ENCODE assay signal across 21 mouse cellular contexts in the genomic region with DNA sequence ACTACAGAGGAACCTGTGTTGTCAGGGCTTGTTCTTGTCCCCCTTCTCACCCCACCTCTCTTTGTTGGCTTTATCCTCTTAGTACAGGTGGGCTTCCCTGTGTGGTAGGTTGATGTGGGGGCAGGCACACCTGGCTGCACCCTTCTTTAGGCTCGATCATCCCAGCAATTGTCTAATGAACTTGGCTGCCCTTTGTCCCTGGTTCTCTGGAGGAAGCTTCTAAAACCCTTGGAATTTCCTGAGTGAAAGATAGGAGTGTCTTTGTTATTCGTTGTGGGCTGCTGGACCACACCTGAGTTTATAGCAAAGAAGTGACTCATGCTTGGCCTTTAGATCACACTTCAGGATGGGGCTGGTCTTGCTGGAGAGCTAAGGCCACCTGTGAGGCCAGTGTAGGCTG.
DNase-seq lines count a peak whose midpoint lies in the region; ATAC-seq and TF ChIP-seq lines count a peak whose summit lies in the region.
"Had no signal": no experiment of that assay in that cellular context is flagged by ENCODE, and none has a peak within 500 bp of the region (broad histone marks: within the 10 kb centered on the region; RNA-seq: fewer than 3 reads in every experiment).

No protein-coding gene starts in this region.

- peak; percentile 45; the same call in 1 of the 2 replicates for TF ChIP-seq EP300 in lung, postnatal 0 days (IDR thresholded peaks at IDR 0.05)

- no peaks in the 10 kb centered on the region for H3K27me3 ChIP-seq in lung, postnatal 0 days (replicated peaks; ENCODE audit: insufficient read depth, low read length)
- H3K27me3 ChIP-seq in stomach, embryonic 16.5 days (ENCODE audit: control insufficient read depth, insufficient read depth, low read length): no peaks in the 10 kb centered on the region
- H3K27me3 ChIP-seq in forebrain, embryonic 13.5 days: no peaks in the 10 kb centered on the region
- H3K27me3 ChIP-seq: hindbrain, embryonic 12.5 days had no signal

- no peak for DNase-seq in gastrocnemius, adult 2 months
- no peak for DNase-seq in gastrocnemius, postnatal 10 days
- DNase-seq in lung, postnatal 0 days (ENCODE audit: low spot score): no peak
- no peak for DNase-seq in lung, adult 18-20 months
- DNase-seq in ES-E14 (ENCODE audit: low read depth, low spot score): no peak
- DNase-seq in cerebellum, postnatal 10 days: no peak
- DNase-seq: adrenal gland, adult 2 months; adrenal gland, postnatal 25 days; cerebellum, adult 18-20 months; cerebellum, adult 9-11 months; gastrocnemius, postnatal 36 days; heart, adult 18-20 months; heart, postnatal 4 days; kidney, adult 18-20 months had no signal

- no peak for ATAC-seq in lung, postnatal 0 days
- ATAC-seq in stomach, embryonic 16.5 days (ENCODE audit: insufficient read depth, low FRiP score): peak; percentile 25; the same call in 1 of the 2 replicates
- no peak for ATAC-seq in forebrain, embryonic 13.5 days
- ATAC-seq: forebrain, embryonic 16.5 days; hindbrain, embryonic 16.5 days; inflammation-experienced regulatory T-cells, adult 6 months had no signal

- peak overlapping the region; percentile 72 for H3K4me3 ChIP-seq in gastrocnemius, adult 2 months
- H3K4me3 ChIP-seq in lung, postnatal 0 days (ENCODE audit: low read depth, low read length): no peak overlapping the region
- no peak overlapping the region for H3K4me3 ChIP-seq in ES-E14 (ENCODE audit: insufficient read depth in 1 of 2, low read depth in 1 of 2, low read length in 2 of 2, poor library complexity in 1 of 2, severe bottlenecking in 1 of 2)
- H3K4me3 ChIP-seq in stomach, embryonic 16.5 days (replicated peaks; ENCODE audit: low read length): no peak overlapping the region
- no peak overlapping the region for H3K4me3 ChIP-seq in forebrain, embryonic 13.5 days
- H3K4me3 ChIP-seq: hindbrain, embryonic 12.5 days had no signal

- no peak for TF ChIP-seq CTCF in gastrocnemius, adult 2 months (IDR thresholded peaks at IDR 0.05)
- no peak for TF ChIP-seq CTCF in lung, postnatal 0 days (IDR thresholded peaks at IDR 0.05)

- H3K36me3 ChIP-seq in lung, postnatal 0 days (ENCODE audit: insufficient read depth, low read length): no peaks in the 10 kb centered on the region
- H3K36me3 ChIP-seq in ES-E14 (ENCODE audit: control insufficient read depth, insufficient read depth, low read length, poor library complexity, severe bottlenecking): no peaks in the 10 kb centered on the region; the same call in 1 of the 2 replicates
- no peaks in the 10 kb centered on the region for H3K36me3 ChIP-seq in stomach, embryonic 16.5 days (ENCODE audit: control insufficient read depth, insufficient read depth, low read length)
- no peaks in the 10 kb centered on the region for H3K36me3 ChIP-seq in forebrain, embryonic 13.5 days (ENCODE audit: poor library complexity, severe bottlenecking)
- H3K36me3 ChIP-seq: hindbrain, embryonic 12.5 days had no signal

- no peaks in the 10 kb centered on the region for H3K4me1 ChIP-seq in lung, postnatal 0 days (ENCODE audit: insufficient read depth, low read depth, low read length)
- H3K4me1 ChIP-seq in ES-E14 (ENCODE audit: control insufficient read depth in 2 of 2, insufficient read depth in 2 of 2, low read length in 2 of 2, poor library complexity in 1 of 2): peaks cover 12 to 37% of the 10 kb centered on the region in 2 experiments; a peak in 3 of 4 replicates
- H3K4me1 ChIP-seq in stomach, embryonic 16.5 days (ENCODE audit: control insufficient read depth, insufficient read depth, low read length): peaks cover 8% of the 10 kb centered on the region; the same call in 1 of the 2 replicates
- no peaks in the 10 kb centered on the region for H3K4me1 ChIP-seq in forebrain, embryonic 13.5 days
- H3K4me1 ChIP-seq: hindbrain, embryonic 12.5 days had no signal

- 44% methylated on average over 2 of the region's 2 CpGs for WGBS in lung, postnatal 0 days
- WGBS in stomach, embryonic 16.5 days: 30% methylated on average over 2 of the region's 2 CpGs
- WGBS in forebrain, embryonic 13.5 days: 79% methylated on average over 2 of the region's 2 CpGs

- no peaks in the 10 kb centered on the region for H3K9me3 ChIP-seq in lung, postnatal 0 days (ENCODE audit: low read length)
- no peaks in the 10 kb centered on the region for H3K9me3 ChIP-seq in ES-E14 (ENCODE audit: control insufficient read depth, insufficient read depth, low read depth, low read length)
- no peaks in the 10 kb centered on the region for H3K9me3 ChIP-seq in stomach, embryonic 16.5 days (replicated peaks; ENCODE audit: control insufficient read depth, low read length)
- H3K9me3 ChIP-seq in forebrain, embryonic 13.5 days (replicated peaks): no peaks in the 10 kb centered on the region
- H3K9me3 ChIP-seq: hindbrain, embryonic 12.5 days had no signal

- H3K27ac ChIP-seq in gastrocnemius, adult 2 months: peak overlapping the region; percentile 93
- H3K27ac ChIP-seq in lung, postnatal 0 days (ENCODE audit: low read length): no peak overlapping the region
- peak overlapping the region; percentile 84 for H3K27ac ChIP-seq in ES-E14 (ENCODE audit: insufficient read depth, low read depth, low read length, poor library complexity, severe bottlenecking)
- peak overlapping the region; percentile 49; the same call in 1 of the 2 replicates for H3K27ac ChIP-seq in stomach, embryonic 16.5 days (ENCODE audit: low read length)
- no peak overlapping the region for H3K27ac ChIP-seq in forebrain, embryonic 13.5 days
- H3K27ac ChIP-seq: hindbrain, embryonic 12.5 days had no signal

- no peak overlapping the region for H3K4me2 ChIP-seq in lung, postnatal 0 days (replicated peaks; ENCODE audit: low read depth, low read length)
- H3K4me2 ChIP-seq in stomach, embryonic 16.5 days (ENCODE audit: low read depth, low read length): no peak overlapping the region
- no peak overlapping the region for H3K4me2 ChIP-seq in forebrain, embryonic 13.5 days
- H3K4me2 ChIP-seq: heart, embryonic 11.5 days; hindbrain, embryonic 12.5 days had no signal

- no peak overlapping the region for H3K9ac ChIP-seq in lung, postnatal 0 days (replicated peaks; ENCODE audit: low read depth)
- no peak overlapping the region for H3K9ac ChIP-seq in ES-E14 (ENCODE audit: insufficient read depth, low read depth, low read length, poor library complexity, severe bottlenecking)
- H3K9ac ChIP-seq in stomach, embryonic 16.5 days (ENCODE audit: low read length): no peak overlapping the region
- no peak overlapping the region for H3K9ac ChIP-seq in forebrain, embryonic 13.5 days
- H3K9ac ChIP-seq: hindbrain, embryonic 12.5 days had no signal

- intact Hi-C loops in gastrocnemius, adult 2 months (cut with DNase I): loop anchor here (2.0 kb wide), 1 partner anchor 77 kb away; no protein-coding TSS in a partner anchor

- in situ Hi-C loops in ES-E14 (cut with MboI; ENCODE audit: low sequenced_read_pairs in 2 of 2, unreplicated experiment in 2 of 2): no loop called here

TF ChIP-seq in ES-E14, 5 proteins besides CTCF, POLR2A, EP300 and RAD21:
- no peak for TF ChIP-seq MAFK (IDR thresholded peaks at IDR 0.05; ENCODE audit: insufficient read depth, low read depth, low read length)
- TF ChIP-seq ZNF384 (IDR thresholded peaks at IDR 0.05; ENCODE audit: low read depth, low read length): no peak
- peak; percentile 31; the same call in 1 of the 2 replicates for TF ChIP-seq CHD2 (IDR thresholded peaks at IDR 0.05; ENCODE audit: low read depth, low read length)
- no peak for TF ChIP-seq HCFC1 (IDR thresholded peaks at IDR 0.05; ENCODE audit: borderline replicate concordance, insufficient read depth, low read length)
- TF ChIP-seq ZC3H11A (IDR thresholded peaks at IDR 0.05; ENCODE audit: borderline replicate concordance, low read depth, low read length): no peak

Comparison
In these comparisons a context has a peak if more than half of its experiments do, and no peak if none do; other contexts are left out.
1. H3K27ac ChIP-seq: peak in gastrocnemius, adult 2 months (single experiment), ES-E14 (single experiment) and stomach, embryonic 16.5 days (single experiment); none in lung, postnatal 0 days (single experiment) and forebrain, embryonic 13.5 days (single experiment).